Mouse (Mus musculus): ENCODE data around the gene Agtr1a. TPM values are rescaled to one million over a fixed set of nuclear protein-coding genes. Genes with fewer than 3 reads are reported as not detected.

Gene Agtr1a
- total RNA-seq, 2 experiments from 2014 or later: 340 to 534 TPM

GRCm38 (mm10) chr13:30361002-30361401 is 24.8 kb downstream of the Agtr1a start:
- DNase-seq (ENCODE audit: low spot score in 2 of 2): no peak

- no peak for DNase-seq (ENCODE audit: low spot score in 2 of 2)
Observed at GRCm38 (mm10) chr13:30362048-30362447, 25.8 kb downstream of the Agtr1a start.

GRCm38 (mm10) chr13:30364097-30364625 is 27.9 kb downstream of the Agtr1a start:
- DNase-seq (ENCODE audit: low spot score in 2 of 2): no peak

GRCm38 (mm10) chr13:30364780-30365179 is 28.5 kb downstream of the Agtr1a start:
- DNase-seq (ENCODE audit: low spot score in 2 of 2): no peak

GRCm38 (mm10) chr13:30365378-30365777 is 29.1 kb downstream of the Agtr1a start:
- no peak for DNase-seq (ENCODE audit: low spot score in 2 of 2)

- DNase-seq (ENCODE audit: low spot score in 2 of 2): no peak
Observed at GRCm38 (mm10) chr13:30368116-30368515, 31.9 kb downstream of the Agtr1a start.

GRCm38 (mm10) chr13:30368746-30369145 is 32.5 kb downstream of the Agtr1a start:
- DNase-seq (ENCODE audit: low spot score in 2 of 2): no peak

- no peak for DNase-seq (ENCODE audit: low spot score in 2 of 2)
Observed at GRCm38 (mm10) chr13:30378868-30379267, 42.6 kb downstream of the Agtr1a start.

- no peak for DNase-seq (ENCODE audit: low spot score in 2 of 2)
Observed at GRCm38 (mm10) chr13:30385183-30385582, 48.9 kb downstream of the Agtr1a start.

- no peak for DNase-seq (ENCODE audit: low spot score in 2 of 2)
Observed at GRCm38 (mm10) chr13:30394123-30394522, 57.9 kb downstream of the Agtr1a start.

GRCm38 (mm10) chr13:30396431-30396830 is 60.2 kb downstream of the Agtr1a start:
- no peak for DNase-seq (ENCODE audit: low spot score in 2 of 2)

- DNase-seq (ENCODE audit: low spot score in 2 of 2): no peak
Observed at GRCm38 (mm10) chr13:30398852-30399251, 62.6 kb downstream of the Agtr1a start.

GRCm38 (mm10) chr13:30400621-30401020 is 64.4 kb downstream of the Agtr1a start:
- no peak for DNase-seq (ENCODE audit: low spot score in 2 of 2)

GRCm38 (mm10) chr13:30403874-30404273 is 67.6 kb downstream of the Agtr1a start:
- no peak for DNase-seq (ENCODE audit: low spot score in 2 of 2)

GRCm38 (mm10) chr13:30418611-30419010 is 82.4 kb downstream of the Agtr1a start:
- DNase-seq (ENCODE audit: low spot score in 2 of 2): no peak

GRCm38 (mm10) chr13:30427008-30427407 is 90.8 kb downstream of the Agtr1a start:
- no peak for DNase-seq (ENCODE audit: low spot score in 2 of 2)

GRCm38 (mm10) chr13:30427436-30427835 is 91.2 kb downstream of the Agtr1a start:
- DNase-seq (ENCODE audit: low spot score in 2 of 2): no peak

Other genes starting within 250 kb of the Agtr1a start
- gene Mboat1, start 200.0 kb upstream of the Agtr1a start, total RNA-seq (2021): 1 to 10 TPM; 2.4 to 2.9 TPM
- 100 to 1,000 TPM; 339 to 472 TPM for gene Uqcrfs1, start 208.9 kb downstream of the Agtr1a start, total RNA-seq (2021)

Data from adrenal gland, adult 18-20 months (tissue).